Mouse (Mus musculus) left cerebral cortex, postnatal 14 days (tissue): ENCODE data around the gene Mctp1. TPM values are rescaled to one million over a fixed set of nuclear protein-coding genes. Genes with fewer than 3 reads are reported as not detected.
"Not testable (repeated sequence)": the region's sequence is repeated elsewhere in the genome, so short reads cannot be mapped to it uniquely, and the experiment has no call there.

Experiments used
- DNase-seq, 2 experiments: peaks; one replicate each; pipeline ENCODE4 v3.0.0; 2021 to 2022; ENCODE audit warnings: low spot score in 2 of 2, mixed read lengths in 1 of 2
- intact Hi-C: fragments of 180-260 bp; cut with DNase I; formaldehyde crosslinking; loops from one replicate; pipeline ENCODE4 v1.15.1; 2025
- total RNA-seq, 2 experiments: library from RNA; stranded (reverse); gene quantifications; 2 replicates each; pipeline ENCODE4 v1.2.3; 2021

The Mctp1 gene
- total RNA-seq, 2 experiments from 2014 or later = 37.3 to 40.5 TPM

DNA sequence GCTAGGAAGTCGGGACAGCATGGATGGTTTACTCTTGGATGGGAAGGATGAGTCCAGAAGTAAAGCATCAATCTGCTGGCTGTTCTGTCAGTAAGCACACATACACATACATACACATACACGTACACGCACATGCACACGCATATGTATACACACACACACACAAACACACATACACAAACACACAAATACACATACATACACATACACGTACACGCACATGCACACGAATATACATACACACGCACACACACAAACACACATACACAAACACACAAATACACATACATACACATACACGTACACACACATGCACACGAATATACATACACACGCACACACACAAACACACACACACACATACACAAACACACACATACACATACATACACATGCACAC is 206.4 kb downstream of the Mctp1 start:
- DNase-seq, intact Hi-C loops: not testable (repeated sequence)

DNA sequence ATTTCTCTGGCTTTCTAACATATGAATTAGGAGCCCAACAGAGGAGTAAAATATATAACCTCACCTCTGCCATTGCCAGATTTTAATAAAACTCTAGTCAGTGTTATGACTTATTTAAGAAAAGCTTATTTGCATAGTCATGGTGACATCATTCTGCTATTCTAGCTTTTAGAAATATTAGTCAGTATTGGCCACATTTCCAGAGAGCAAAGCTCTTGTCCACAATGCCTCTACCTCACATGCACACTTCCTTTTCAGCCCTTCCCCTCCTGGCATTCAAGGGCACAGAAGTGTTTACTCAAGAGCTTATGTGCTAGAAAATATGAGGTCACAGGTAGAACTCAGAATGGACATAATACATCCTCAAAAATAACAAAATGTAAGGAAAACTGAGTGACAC is 206.9 kb downstream of the Mctp1 start:
- intact Hi-C loops = no loop called here
- DNase-seq = no peak

DNA sequence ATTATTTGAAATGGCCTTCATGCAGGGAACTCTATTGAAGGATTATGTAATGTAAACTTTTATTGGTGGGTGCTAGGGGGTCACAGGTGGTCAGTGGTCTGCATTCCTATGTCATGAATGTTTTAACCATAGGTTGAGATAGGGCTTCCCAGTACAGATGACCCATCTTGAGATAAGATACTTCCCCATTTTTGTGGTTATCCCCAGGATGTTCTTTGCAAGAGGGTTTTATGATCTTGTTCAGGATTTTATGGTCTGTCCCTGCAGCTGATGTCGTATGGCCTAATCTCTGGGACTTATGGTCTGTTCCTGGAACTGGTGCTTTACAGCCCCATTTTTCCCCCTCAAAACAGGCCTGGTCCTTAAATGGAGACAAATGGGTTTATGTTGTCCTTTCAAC is 207.4 kb downstream of the Mctp1 start:
- DNase-seq = no peak
- intact Hi-C loops = no loop called here

DNA sequence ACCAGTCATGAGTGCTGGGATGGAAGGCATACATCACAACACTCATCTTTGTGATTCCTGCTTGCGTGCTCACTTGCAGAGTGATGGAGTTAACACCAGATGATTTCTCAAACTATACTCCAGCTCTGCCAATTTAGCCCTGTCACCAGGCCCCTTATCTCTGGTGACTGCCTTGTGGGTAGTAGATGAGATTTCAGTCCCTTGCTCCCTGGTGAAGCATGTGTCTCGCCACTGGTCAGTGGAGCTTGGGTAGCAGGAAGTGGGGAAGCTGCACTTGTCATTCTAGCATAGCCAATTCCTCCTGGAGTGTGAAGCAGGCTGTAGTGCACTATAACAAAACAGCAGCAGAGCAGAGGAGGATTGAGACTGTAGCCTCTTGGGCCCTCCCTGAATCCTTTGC is 208.6 kb downstream of the Mctp1 start:
- intact Hi-C loops = no loop called here
- no peak for DNase-seq

DNA sequence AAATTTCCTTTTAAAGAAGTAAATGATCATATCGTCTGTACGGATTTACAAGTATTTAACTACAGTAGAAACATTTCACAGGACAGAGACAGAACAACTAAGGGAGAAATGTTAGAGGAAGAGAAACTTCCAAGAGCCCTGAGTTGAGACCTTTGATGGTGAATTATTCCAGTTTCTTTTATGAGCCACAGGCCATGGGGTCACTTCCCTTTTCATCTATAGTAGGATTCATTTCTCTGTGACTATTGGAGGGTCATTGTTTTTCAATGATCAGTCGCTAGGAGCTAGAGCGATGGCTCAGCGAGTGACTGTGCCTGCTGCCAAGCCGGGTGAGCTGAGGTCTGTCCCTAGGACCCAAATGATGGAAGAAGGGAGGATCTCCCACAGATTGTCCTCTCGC is 212.7 kb downstream of the Mctp1 start:
- intact Hi-C loops = no loop called here
- no peak for DNase-seq

DNA sequence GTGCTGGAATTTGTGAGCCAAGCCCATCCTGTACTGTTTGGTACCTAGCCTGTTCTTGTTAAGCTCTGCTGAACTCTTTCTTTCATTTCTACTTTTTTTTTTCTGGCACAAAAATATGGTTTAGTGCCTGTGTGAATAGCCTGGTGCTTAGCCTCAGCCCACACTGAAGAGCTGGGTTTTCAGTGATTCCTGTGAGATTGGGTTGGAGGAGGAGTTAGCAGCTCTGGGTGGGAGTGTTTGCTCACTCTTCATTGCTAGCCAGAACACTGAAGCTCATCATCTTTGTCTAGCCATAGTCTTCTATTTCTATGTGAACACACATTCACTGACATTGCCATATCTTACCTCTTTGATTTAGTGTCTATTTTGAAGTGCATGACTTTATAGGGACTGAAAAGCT is 225.1 kb downstream of the Mctp1 start:
- no peak for DNase-seq
- intact Hi-C loops = no loop called here

DNA sequence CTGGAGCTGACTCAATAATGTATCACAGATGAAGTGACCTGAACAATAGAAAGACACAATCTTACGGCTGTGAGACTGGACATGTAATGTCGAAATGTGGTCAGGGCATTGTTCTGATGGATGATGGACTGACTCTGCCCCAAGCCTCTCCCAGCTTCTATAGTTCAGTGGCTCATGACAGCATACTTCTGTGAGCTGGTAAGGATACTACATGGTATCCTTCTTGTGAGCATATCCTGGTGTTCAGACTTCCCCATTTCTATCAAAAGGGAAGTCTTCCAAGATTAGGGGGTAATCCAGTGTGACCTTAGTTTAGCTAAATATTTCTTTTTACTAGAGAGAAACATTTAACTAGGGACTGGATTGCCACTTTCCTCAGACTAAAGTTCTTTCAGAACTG is 227.2 kb downstream of the Mctp1 start:
- intact Hi-C loops = no loop called here

DNA sequence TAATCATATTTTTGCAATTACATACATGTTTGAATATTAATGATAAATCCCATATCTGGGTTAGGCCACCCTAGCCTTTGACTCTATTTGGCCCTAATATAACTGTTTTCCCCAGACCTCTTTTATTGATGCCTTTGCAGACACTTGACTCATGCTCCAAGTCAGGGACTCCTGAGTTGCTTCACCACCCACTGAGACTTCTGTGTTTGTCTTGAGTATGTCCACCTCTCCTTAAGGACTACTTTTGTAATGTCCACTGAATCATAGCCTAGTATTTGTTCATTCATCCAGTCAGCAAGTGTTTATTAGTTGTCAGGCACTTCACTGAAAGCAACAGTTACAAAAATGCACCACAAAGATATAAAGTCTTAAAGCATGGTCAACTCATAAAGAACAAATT is 235.8 kb downstream of the Mctp1 start:
- intact Hi-C loops = no loop called here
- DNase-seq = no peak

More for the DNA sequence above, 227.2 kb downstream of the Mctp1 start:
- DNase-seq = no peak

DNA sequence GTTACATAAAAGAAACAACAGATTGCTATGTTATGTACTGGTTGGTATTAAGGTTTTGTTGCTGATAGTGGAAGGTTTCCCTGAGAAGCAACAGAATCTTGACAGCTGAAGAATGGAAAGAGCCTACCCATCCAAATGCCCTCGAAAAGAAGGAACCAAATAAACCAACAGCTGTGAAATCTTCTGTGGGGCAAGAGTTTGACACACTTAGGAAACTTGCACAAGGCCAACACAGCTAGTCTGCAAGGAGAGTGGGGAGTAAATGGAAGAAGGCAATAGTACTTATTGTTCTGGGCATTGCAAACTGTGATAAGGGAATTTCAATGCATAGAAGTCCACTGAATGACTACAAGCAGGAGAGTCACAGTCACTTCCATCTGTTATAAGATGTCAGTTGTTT is 236.2 kb downstream of the Mctp1 start:
- no peak for DNase-seq
- intact Hi-C loops = no loop called here

DNA sequence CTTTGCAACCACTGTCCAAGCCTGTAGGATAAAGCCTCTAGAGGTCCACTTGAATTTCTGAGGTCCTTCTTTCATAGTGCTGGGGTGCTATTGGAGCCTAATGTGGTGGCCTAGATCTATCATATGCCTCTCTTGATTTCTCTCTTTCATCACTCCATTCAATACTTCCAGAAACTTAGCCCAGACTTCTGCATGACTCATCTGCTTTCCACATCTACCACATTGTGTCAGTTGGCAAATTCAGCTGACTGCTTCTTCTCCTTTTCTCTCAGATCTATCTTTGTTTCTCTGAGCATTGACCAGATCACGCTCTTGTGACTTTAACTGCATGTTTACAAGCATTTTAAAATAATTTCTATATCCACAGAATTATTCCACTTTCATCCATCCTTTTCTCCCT is 249.4 kb downstream of the Mctp1 start:
- intact Hi-C loops = no loop called here
- DNase-seq = no peak

DNA sequence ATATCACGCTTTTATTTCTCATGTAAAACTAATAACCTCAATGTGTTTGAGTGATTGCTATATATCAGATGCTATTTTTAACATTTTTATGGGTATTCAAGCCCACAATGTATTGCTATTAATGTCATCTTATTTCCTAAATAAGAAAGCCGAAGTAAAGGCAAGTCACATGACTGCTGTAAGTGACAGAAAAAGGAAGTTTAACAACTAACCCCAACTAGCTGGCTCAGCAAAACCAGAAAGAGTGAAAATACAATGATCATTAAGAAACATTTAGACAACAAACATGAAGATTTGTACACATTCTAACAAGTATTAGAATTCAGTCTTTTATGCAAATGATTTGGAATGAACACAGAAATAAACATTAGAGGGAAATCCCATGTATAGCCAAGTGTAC is 253.9 kb downstream of the Mctp1 start:
- no peak for DNase-seq
- intact Hi-C loops = no loop called here

DNA sequence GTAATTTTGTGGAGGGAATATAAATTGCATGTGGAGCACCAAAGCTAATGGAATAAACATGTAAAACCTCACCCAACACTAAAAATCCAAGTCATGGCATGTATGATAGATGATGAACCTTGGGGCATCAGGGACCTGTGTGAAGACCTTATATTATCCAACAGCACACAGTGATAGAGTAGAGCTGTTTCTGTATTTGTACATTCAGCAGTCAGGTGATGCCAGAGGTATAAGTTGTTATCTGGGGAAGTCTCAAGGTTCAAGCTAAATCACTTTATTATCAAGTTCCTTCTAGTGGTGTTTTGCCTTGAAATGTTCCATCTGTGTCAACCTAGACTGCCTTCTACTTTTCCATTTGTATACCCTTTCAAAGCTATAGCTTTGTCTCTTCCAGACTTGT is 275.2 kb downstream of the Mctp1 start:
- intact Hi-C loops = no loop called here
- DNase-seq = no peak

DNA sequence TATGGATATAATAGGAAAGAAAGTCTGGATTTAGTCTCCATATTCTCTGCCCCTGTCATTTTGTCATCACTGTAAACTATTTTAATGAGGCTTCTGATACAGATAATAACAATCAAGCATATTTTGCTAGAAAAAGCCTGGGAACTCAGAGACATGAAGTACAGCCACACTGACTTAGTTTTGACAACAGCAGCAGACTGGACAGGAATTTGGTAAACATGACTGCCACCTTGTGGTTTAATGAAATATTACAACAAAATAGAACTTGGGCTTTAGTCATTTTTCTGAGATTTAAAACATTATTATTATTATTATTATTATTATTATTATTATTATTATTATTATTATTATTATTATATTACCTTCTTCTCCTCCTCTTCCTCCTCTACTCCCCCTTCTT is 297.0 kb downstream of the Mctp1 start:
- peak in 1 of 2 experiments; percentile 57 for DNase-seq
- intact Hi-C loops = loop anchor here (5.0 to 10.0 kb wide), 2 partner anchors 249 to 466 kb away; no protein-coding TSS in a partner anchor

DNA sequence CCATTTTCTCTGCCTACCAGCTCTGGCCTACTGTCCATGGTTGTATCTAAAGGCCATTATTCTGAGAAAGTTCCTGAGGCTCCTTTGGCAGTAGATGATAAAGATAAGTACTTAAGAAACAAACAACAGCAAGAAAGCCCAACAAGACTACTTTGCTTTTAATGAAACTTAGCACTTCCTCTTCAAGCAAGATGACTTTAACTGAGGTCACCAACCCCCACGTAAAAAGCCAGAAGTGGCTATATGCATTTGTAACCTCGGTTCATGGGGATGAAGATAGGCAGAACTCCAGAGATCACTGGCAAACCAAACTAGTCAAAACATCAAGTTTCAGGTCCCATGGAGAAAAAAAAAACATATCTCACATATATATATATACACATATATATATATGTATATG is 305.0 kb downstream of the Mctp1 start:
- intact Hi-C loops = loop anchor here (10.0 kb wide), 1 partner anchor 475 kb away; no protein-coding TSS in a partner anchor
- DNase-seq = no peak

DNA sequence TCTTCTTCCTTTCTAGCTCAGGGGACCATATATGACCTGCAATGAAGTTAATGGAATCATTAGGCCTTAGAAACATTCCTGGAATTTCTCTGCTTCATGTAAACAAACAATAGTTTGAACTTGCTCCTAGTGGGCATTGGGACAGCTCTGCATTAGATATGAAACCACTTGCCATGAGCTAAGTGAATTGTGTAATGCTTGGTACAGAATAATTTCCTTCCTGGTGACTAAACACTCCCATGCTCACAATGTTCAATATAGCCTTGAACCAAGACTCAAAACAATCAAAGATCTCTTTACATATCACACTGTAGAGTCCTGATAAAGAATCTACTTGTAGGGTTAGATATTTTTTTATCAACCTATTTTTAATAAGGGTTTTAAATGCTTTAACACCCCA is 305.8 kb downstream of the Mctp1 start:
- no peak for DNase-seq
- intact Hi-C loops = no loop called here

DNA sequence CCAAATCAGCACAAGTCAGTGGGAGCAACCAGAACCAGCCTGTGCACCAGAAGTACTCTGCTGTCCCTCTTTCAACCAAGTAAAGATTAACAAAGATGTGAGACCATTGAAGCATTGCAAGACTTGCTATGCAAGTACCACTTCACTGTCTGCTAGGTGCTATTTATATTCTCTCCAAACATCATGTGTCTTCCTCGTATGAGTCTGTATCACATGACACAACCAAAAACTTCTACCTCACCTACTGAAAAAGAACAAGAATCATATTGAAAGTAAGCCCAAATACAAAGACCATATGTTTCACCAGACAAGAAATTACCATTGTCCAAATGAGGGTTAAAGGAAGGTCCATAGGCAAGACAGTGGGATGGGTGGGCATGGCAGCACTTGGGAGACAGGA is 306.4 kb downstream of the Mctp1 start:
- intact Hi-C loops = no loop called here
- DNase-seq = no peak

DNA sequence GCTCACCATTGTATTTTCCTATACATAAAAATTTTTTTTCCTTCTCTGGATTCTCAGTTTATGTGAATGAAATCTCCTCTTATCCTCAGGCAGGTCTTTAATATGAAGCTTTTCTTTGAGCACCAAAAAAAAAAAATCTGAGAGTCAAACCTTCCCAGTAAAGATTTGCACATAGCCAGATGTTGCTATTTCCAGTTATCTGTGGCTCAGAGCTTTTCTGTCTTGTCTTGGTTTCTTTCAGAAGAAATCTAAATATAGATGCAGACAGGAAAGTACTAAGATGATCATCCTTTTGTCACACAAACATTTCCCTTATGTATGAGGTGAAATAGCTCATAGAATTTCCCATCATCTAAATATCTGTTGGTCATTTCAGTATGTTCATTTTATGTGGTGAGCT is 349.7 kb downstream of the Mctp1 start:
- intact Hi-C loops = no loop called here
- no peak for DNase-seq

DNA sequence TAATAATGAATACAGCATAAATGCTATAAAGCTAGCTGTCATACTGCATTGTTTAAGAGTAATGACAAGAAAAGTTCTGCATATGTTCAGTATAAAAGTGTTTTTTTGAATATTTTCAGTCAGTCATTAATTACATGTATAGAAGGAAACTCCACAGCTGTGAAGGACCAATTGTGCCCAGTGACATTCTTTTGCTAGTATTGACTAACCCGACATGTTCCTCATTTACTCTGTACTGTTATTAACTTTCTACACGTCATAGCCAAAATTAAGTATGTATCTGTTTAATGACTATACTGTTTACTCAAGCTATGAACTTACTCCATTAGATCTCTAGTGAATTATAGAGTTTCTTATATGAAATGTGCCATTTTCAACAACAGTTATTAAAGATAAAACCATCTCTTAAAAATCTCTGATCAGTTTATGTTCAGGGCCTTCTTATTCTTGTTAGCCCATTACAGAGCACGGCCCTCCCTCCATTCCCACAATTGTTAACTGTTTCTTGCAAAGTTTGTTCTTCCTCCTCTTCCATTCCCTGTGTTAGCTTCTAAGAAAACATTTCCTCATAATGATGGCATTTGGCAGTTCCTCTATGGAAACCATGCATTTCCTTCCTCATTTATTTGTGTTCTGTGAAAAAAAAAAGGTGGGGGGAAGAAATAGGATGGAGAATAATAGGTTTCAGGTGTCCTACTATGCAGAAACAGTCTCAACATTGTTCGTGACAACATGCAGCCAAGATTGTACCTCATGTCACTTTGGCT is 366.5 kb downstream of the Mctp1 start:
- DNase-seq = no peak
- intact Hi-C loops = no loop called here

DNA sequence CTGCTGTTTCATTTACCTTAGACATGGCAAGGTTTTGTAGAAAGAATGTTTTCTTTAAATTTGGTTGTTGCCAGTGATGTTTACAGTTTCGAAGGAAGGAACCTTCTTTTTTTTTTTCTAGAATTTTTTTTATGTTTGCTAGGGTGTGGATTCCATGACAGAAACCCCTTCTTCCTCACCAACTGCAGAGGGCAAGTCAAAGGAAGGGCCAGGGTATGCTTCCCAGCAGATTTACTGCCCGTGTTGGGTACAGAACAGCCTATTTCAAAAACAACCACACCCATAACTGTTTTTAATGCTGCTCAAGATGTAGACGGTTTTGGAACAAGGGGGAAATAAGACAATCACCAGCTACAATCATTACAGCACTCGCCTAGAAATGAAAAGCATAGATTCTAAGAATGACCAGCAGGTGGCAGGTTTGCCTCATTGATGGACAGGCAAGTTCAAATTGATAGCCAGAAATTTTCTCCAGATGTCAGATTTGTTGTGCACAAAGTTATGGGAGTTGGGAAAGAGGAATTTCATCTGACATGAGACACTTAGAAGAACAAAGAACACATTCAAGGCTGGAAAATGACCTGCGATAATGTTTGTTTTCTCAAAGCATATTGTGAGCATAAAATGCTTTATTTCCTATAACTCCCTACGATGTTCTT is 375.6 kb downstream of the Mctp1 start:
- intact Hi-C loops = no loop called here

DNA sequence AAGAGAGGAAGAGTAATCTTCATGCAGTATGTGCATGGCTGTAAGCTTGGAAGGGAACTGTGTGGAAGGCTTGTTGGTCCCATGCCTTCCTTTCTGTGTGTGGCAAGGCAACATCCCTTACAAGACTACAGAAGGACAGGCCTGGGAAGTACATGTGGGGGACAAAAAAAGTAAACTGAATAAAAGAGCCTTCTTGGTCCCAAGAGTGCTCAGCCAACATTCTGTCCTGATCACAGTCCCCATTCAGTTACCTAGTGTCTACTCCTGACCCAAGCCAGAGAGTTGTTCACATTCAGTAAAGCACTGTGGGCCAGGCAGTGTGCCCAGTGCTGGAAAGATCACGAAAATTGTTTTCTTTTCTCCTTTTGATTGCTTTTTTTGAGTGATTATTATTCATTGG is 415.3 kb downstream of the Mctp1 start:
- intact Hi-C loops = no loop called here
- no peak for DNase-seq

More for the DNA sequence above, 375.6 kb downstream of the Mctp1 start:
- DNase-seq = peak; percentile 71 to 73

DNA sequence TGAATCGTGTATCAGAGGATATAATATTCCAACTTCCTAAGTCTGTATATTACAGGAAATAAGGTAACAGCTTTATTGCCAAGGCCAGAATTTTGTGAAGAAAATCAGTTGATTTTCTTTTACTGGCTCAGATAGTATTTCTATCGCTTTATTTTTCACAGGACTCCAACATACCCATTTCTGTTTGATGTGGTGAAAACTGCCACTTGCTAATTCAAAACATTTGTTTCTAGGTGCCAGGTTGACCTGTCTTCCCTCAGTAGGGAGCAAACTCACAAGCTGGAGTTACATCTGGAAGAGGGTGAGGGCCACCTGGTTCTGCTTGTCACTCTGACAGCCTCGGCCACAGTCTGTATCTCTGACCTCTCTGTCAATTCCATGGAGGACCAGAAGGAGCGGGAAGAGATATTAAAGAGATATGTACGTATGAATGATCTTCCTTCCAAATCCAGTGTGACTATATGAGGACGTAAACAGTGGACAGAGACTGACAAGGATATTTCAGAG is 416.8 kb downstream of the Mctp1 start:
- no peak for DNase-seq
- intact Hi-C loops = no loop called here
